Mouse (Mus musculus) megakaryocyte, adult 5-6 weeks (primary cell): ENCODE measurements around the gene Ptrh1. TPM values are rescaled to one million over a fixed set of nuclear protein-coding genes. Genes with fewer than 3 reads are reported as not detected.

ENCODE experiments used
- ATAC-seq: 2 replicates; pipeline ENCODE4 v1.8.0; 2016; ENCODE audit warnings: mild to moderate bottlenecking, inconsistent platforms; ENCODE audit not compliant: poor library complexity, severe bottlenecking
- total RNA-seq, 2 experiments: library from RNA; stranded (forward) in 1 of 2; stranded (reverse) in 1 of 2; fragments of 153-499, 151-499 nt in 1 of 2; fragments of 221-1000, 200-1000 nt in 1 of 2; gene quantifications; 2 replicates each; pipeline versions ENCODE4 v1.2.3 to v1.2.4; 2015 to 2017

The Ptrh1 gene
- total RNA-seq, 2 experiments from 2014 or later: 0.88 TPM; not detected in 1

- no peak for ATAC-seq
Observed at GRCm38 (mm10) chr2:32791297-32791696, 15.7 kb downstream of the Ptrh1 start.

DNA sequence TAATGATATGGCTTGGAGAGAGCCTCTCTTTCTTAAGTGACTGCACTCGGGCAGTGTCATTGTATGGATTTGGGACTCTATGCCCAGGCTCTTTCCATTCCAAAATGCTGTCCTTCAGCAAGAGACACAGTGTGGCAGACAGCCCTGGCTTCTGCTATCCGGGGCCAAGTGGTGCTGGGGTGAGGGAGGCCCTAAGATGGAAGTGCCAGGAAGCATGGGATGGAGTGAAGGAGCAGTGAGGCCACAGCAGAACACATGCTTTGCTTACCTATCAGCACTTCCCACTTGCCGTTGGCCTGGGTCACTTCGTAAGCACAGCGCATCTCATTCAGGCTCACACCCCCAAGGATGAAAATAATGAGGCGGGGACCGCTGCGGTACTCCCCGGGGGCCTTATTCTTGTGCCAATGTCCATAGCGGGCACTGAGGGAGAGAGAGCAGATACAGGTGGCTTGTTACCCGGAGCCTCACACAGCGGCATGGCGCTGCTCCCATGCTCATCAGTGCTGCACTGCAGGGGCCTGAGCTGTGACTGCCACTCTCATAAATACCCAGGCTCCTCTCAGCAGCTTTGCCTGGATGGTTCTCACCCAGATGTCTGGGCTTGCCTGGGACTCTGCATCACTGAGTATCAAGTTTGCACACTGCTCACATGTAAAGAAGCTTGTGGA is 20.3 kb downstream of the Ptrh1 start:
- no peak for ATAC-seq

- ATAC-seq: no peak
Observed at GRCm38 (mm10) chr2:32798251-32798962, 22.8 kb downstream of the Ptrh1 start.

- ATAC-seq: no peak
Observed at GRCm38 (mm10) chr2:32808816-32809566, 33.4 kb downstream of the Ptrh1 start.

DNA sequence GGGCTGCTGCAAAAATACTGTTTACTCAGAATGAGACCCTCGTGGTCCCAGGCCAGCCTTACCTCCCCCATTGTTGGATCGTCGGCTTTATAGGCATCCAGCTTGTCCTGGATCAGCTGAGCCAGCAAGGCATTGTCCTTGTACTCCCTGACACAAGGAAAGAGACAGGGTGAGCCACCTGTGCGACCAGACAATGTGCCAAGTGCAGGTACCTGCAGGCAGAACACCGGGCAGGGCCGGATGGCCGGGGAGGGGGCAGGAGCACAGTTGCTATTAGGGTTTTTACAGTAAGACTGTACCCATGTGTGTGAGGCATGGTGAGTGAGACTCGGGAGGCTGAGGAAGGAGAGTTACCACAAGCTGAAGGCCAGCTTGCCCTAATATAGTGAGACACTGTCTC is 36.4 kb downstream of the Ptrh1 start:
- ATAC-seq: no peak

DNA sequence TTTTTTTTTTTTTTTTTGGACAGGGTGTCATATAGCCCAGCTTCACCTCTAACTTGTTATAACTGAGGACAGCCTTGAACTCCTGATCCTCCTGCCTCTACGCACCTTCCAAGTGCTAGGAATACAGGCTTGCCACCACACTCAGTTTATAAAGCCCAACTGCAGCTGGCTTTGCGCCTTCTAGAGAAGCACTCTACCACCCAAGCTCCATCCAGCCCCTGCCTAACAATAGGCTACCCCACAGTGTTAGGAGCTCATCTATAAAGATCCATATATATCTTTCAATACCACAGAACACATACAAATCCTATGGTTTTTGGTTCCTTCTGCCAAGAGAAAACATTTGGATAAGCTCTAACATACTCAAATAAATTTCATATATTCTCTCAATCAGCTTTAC is 40.9 kb downstream of the Ptrh1 start:
- ATAC-seq: no peak

- no peak for ATAC-seq
Observed at GRCm38 (mm10) chr2:32816946-32817581, 41.5 kb downstream of the Ptrh1 start.

DNA sequence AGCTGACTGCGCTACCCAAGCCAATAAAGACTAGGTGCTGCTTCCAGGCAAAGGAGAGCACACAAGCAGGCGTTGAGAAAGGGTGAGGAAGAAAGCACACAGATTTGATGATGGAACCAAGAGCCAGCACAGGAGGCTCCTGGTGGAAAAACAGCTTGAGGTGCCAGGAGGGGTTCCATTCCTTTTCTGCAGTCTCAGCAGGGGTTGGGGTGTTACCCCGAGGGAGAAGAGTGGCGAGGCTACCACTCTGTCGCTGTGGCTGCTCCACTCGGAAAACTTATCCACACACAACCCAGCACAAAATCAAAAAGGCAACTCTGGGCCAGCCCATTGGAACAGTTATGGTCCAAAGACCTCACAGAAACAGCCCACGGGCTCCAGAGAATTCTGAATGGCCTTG is 42.0 kb downstream of the Ptrh1 start:
- no peak for ATAC-seq

DNA sequence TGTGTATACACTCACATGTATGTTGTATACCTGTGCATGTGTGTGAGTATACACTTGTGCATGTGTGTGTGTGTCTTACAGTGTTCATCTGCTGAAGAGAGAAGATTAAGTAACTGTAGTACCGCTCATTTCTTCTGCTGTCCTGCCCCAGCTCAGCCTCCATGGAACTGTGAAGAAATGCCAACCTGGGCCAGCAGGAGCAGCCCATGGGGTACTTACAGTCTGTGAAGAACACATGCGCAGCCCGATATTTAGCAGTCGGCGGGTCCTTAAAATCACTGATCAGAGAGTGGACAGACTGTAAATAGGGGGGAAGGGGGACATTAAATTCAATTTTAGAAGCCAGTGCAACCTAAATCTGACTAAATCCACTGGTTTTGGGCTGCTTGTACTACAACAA is 42.6 kb downstream of the Ptrh1 start:
- ATAC-seq: no peak

DNA sequence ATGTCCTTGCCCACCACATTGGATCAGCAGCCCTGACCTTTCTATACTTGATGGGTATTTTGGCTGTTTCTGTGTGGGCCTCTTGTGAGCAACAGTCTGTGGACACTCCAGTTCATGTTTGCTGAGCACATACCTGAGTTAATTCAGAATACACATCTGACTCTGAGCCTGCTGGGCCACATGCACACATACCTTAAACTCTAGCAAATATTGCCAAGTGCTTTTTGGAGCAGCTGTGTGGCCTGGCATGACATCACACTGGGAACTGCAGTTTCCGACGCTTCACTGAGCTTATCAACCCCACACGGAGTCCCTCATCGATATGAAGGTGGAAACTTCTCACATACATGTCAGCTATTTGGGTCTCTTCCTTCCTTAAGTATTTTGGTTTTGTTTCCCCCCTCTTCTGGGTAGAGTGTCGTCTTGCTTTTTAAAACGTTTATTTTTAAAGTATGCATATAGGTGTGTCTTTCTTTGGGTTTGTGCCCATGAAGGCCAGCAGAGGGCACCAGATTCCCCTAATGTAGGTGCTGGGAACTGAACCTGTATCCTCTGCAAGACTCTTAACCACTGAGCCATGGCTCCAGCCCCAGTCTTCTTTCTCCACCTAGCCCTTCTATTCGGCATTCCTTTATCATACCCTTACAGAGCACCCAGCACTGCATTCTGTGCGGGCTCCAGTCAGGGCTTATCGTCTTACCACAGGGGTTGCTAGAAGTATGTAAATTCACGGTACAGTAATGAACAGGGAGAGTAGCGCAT is 45.6 kb downstream of the Ptrh1 start:
- no peak for ATAC-seq

- no peak for ATAC-seq
Observed at GRCm38 (mm10) chr2:32822643-32823042, 47.1 kb downstream of the Ptrh1 start.

DNA sequence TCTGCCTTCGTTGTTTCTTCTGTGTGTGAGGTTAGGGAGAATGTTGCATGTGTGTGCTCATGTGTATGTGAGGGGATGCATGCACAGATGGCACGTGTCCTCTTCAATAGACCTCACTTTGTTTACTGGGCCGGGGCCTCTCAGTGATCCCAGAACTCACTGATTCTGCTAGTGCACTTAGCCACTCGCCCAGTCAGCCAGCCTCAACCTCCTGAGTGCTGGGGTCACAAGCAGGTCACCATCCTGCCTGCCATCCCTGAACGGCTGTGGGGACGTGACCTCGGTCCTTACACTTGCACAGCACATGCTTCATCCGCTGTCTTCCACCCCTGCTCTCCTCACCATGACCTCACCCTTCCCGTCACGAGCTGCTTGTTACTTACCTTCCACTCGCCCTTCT is 47.6 kb downstream of the Ptrh1 start:
- ATAC-seq: no peak

DNA sequence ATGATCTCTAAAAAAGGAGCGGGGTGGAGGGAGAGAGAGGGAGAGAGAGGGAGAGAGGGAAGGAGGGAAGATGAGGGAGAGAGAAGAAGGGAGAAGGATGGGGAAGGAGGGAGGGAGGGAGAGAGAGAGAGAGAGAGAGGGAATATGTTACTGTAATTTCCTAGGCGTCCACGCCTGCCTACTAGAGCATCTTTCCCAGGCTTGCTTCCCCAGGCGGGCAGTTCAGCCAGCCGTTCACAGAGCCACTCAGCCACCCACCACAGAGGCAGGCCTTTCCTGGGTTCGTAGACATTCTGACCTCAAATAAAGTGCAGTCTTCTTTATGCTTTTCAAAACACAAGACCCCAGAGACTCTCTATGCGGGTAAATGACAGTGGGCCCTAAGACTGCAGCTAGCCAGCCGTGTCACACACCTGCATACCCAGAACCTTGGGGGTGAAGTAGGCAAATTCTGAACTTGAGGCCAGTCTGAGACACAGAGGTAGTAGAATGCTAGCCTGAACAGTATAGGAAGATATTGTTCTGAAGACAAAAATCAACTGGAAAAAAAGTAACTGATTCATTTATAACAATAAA is 48.1 kb downstream of the Ptrh1 start:
- ATAC-seq: no peak

DNA sequence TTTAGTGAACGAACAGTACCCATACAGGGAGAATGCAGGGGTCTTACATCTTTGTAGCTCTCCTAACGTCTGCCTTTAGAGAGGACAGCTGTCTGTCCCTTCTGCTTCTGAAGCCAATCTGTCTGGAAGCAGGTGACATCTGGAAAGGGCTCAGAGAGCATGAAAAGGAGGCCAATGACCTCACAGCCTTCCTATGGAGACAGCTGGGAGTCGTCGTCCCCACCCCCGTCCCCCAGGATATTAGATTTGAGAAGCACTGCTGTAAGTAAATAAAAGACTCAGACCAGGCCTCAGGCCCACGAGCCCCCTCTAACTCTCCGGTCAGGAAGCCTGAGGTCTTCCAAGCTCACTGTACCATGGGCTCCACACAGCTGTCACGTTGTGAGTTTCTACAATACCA is 48.6 kb downstream of the Ptrh1 start:
- no peak for ATAC-seq

DNA sequence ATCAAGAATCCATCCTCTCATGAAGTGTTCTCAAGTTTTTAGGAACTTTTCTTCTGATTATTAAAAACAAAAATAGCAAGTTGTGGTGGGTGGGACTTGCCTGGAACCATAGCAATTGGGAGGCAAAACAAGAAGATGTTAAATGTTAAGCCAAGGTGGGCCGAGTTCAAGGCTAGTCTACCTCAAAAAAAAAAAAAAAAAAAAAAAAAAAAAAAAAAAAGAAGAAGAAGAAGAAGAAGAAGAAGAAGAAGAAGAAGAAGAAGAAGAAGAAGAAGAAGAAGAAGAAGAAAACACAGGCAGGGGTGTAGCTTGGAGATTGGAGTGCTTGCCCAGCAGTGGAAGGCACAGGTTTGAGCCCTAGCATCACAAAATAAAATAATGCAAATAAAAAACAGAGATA is 49.2 kb downstream of the Ptrh1 start:
- ATAC-seq: no peak

DNA sequence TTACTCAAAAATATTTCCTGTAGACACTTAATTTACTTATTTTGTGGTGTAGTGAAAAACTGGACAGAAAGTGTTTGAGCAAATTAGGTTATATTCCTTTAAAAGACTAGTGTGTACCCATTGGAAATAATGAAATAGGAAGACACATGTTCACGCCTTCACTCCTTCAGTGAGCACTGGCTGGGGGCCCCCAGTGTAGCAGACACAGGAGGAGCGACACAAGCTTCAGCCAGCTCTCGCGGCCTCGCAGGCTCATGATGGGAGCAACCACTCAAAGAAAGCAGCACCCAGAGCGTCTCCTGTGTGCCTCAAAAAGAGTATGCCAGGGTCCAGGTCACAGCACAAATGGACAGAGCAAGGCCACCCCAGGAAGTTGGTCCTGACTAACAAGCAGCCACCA is 50.2 kb downstream of the Ptrh1 start:
- ATAC-seq: no peak
